28 mouse cellular contexts compared by ENCODE assay signal in the genomic region with DNA sequence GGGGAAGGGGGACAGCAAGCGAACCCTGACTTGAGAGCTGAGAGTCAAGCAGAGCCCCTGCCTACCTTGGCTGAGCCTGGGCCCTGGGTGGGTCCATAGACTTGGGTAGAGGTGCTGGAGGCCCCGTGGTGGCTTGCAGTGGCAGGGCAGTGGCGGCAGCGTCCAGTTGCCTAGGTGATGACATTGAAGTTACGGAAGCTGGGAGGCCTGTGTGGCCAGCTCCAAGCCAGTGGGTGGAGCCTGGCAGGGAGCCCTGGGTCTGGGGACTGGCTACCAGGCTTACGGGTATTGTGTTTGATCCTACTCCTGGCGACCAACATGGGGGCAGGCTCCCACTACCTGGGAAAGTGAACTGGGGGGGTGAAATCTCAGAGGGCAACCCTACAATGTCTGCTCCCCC. TPM values are rescaled to one million over a fixed set of nuclear protein-coding genes. Genes with fewer than 3 reads are reported as not detected.
DNase-seq lines count a peak whose midpoint lies in the region; ATAC-seq and TF ChIP-seq lines count a peak whose summit lies in the region.
"Had no signal": no experiment of that assay in that cellular context is flagged by ENCODE, and none has a peak within 500 bp of the region (broad histone marks: within the 10 kb centered on the region; RNA-seq: fewer than 3 reads in every experiment).

No protein-coding gene starts in this region.

- no peak overlapping the region for H3K27ac ChIP-seq in lung, postnatal 0 days (ENCODE audit: low read length)
- H3K27ac ChIP-seq in stomach, postnatal 0 days (replicated peaks), result no peak overlapping the region
- H3K27ac ChIP-seq in layer of hippocampus, adult 2 months, result no peak overlapping the region
- H3K27ac ChIP-seq: embryonic facial prominence, embryonic 15.5 days; gastrocnemius, adult 2 months; hindbrain, embryonic 15.5 days; limb, embryonic 12.5 days; lung, embryonic 15.5 days; macrophage had no signal

- no peak overlapping the region for H3K9ac ChIP-seq in lung, postnatal 0 days (replicated peaks; ENCODE audit: low read depth)
- H3K9ac ChIP-seq in stomach, postnatal 0 days (ENCODE audit: low read length), result no peak overlapping the region
- H3K9ac ChIP-seq: embryonic facial prominence, embryonic 15.5 days; hindbrain, embryonic 15.5 days; limb, embryonic 12.5 days; lung, embryonic 15.5 days had no signal

- H3K4me3 ChIP-seq in lung, postnatal 0 days (ENCODE audit: low read depth, low read length), result no peak overlapping the region
- no peak overlapping the region for H3K4me3 ChIP-seq in lung, adult 2 months (replicated peaks; ENCODE audit: extremely low read depth, low read depth, low read length)
- no peak overlapping the region for H3K4me3 ChIP-seq in stomach, postnatal 0 days (ENCODE audit: low read depth, low read length)
- H3K4me3 ChIP-seq in layer of hippocampus, adult 2 months, result no peak overlapping the region
- H3K4me3 ChIP-seq: embryonic facial prominence, embryonic 15.5 days; gastrocnemius, adult 2 months; hindbrain, embryonic 15.5 days; limb, embryonic 12.5 days; lung, embryonic 15.5 days; myocyte had no signal

- WGBS in lung, postnatal 0 days, result 40% methylated on average over 7 of the region's 7 CpGs
- WGBS in lung, adult 2 months, result 46% methylated on average over 7 of the region's 7 CpGs
- WGBS in stomach, postnatal 0 days, result 55% methylated on average over 7 of the region's 7 CpGs

- no peak for TF ChIP-seq POLR2A in lung, adult 2 months (IDR thresholded peaks at IDR 0.05; ENCODE audit: borderline replicate concordance, extremely low read depth, low read depth, low read length)

- H3K4me2 ChIP-seq in lung, postnatal 0 days (replicated peaks; ENCODE audit: low read depth, low read length), result no peak overlapping the region
- no peak overlapping the region for H3K4me2 ChIP-seq in stomach, postnatal 0 days (replicated peaks; ENCODE audit: low read depth)
- H3K4me2 ChIP-seq: embryonic facial prominence, embryonic 15.5 days; hindbrain, embryonic 15.5 days; limb, embryonic 12.5 days; liver, embryonic 11.5 days; lung, embryonic 15.5 days had no signal

- H3K4me1 ChIP-seq in lung, postnatal 0 days (ENCODE audit: insufficient read depth, low read depth, low read length), result no peaks in the 10 kb centered on the region
- no peaks in the 10 kb centered on the region for H3K4me1 ChIP-seq in lung, adult 2 months (ENCODE audit: control insufficient read depth, insufficient read depth, low read length)
- no peaks in the 10 kb centered on the region for H3K4me1 ChIP-seq in stomach, postnatal 0 days (replicated peaks; ENCODE audit: control insufficient read depth, insufficient read depth)
- H3K4me1 ChIP-seq: embryonic facial prominence, embryonic 15.5 days; hindbrain, embryonic 15.5 days; limb, embryonic 12.5 days had no signal

- peak; percentile 6 for DNase-seq in kidney, adult 9 months
- no peak for DNase-seq in kidney, adult 18-20 months
- DNase-seq in lung, postnatal 0 days (ENCODE audit: low spot score), result no peak
- DNase-seq in lung, adult 2 months, result no peak
- peak; percentile 59 for DNase-seq in adrenal gland, postnatal 10 days
- peak; percentile 54 for DNase-seq in stomach, postnatal 0 days (ENCODE audit: low spot score)
- DNase-seq in layer of hippocampus, adult 2 months (ENCODE audit: low spot score in 2 of 2), result no peak
- DNase-seq: B cell, adult 2 months; cerebellum, adult 8-10 months; gastrocnemius, adult 2 months; heart, postnatal 4 days; thymus, postnatal 25 days had no signal

- ATAC-seq in lung, postnatal 0 days, result 0 out of 2 replicates have a peak, but pooled peaks have one; percentile 26
- no peak for ATAC-seq in stomach, postnatal 0 days (ENCODE audit: low FRiP score, low TSS enrichment)
- ATAC-seq: activated CD4-positive, CD25-positive, alpha-beta regulatory T cell, adult 4 months; forebrain, embryonic 14.5 days; intestine, embryonic 16.5 days; midbrain, embryonic 16.5 days had no signal

- TF ChIP-seq EP300 in lung, postnatal 0 days (IDR thresholded peaks at IDR 0.05), result no peak
- TF ChIP-seq EP300 in stomach, postnatal 0 days (optimal IDR thresholded peaks at IDR 0.05), result no peak

- no peak for TF ChIP-seq CTCF in lung, postnatal 0 days (IDR thresholded peaks at IDR 0.05)
- TF ChIP-seq CTCF in lung, adult 2 months (IDR thresholded peaks at IDR 0.05; ENCODE audit: insufficient read depth, low read length), result no peak
- TF ChIP-seq CTCF in stomach, postnatal 0 days (IDR thresholded peaks at IDR 0.05; ENCODE audit: low read depth), result no peak
- TF ChIP-seq CTCF in layer of hippocampus, adult 2 months (conservative IDR thresholded peaks at IDR 0.05), result no peak

- no peaks in the 10 kb centered on the region for H3K9me3 ChIP-seq in lung, postnatal 0 days (ENCODE audit: low read length)
- no peaks in the 10 kb centered on the region for H3K9me3 ChIP-seq in stomach, postnatal 0 days (ENCODE audit: control insufficient read depth, low read length)
- H3K9me3 ChIP-seq: embryonic facial prominence, embryonic 15.5 days; hindbrain, embryonic 15.5 days; limb, embryonic 12.5 days; lung, embryonic 15.5 days had no signal

- H3K36me3 ChIP-seq in lung, postnatal 0 days (ENCODE audit: insufficient read depth, low read length), result no peaks in the 10 kb centered on the region
- no peaks in the 10 kb centered on the region for H3K36me3 ChIP-seq in stomach, postnatal 0 days (ENCODE audit: control insufficient read depth, insufficient read depth, low read length)
- H3K36me3 ChIP-seq: embryonic facial prominence, embryonic 15.5 days; G1E; hindbrain, embryonic 15.5 days; limb, embryonic 12.5 days; lung, embryonic 15.5 days had no signal

- no peaks in the 10 kb centered on the region for H3K27me3 ChIP-seq in lung, postnatal 0 days (replicated peaks; ENCODE audit: insufficient read depth, low read length)
- no peaks in the 10 kb centered on the region for H3K27me3 ChIP-seq in stomach, postnatal 0 days (ENCODE audit: control insufficient read depth, insufficient read depth, low read length)
- H3K27me3 ChIP-seq: CH12.LX; embryonic facial prominence, embryonic 15.5 days; hindbrain, embryonic 15.5 days; lung, embryonic 15.5 days had no signal

RNA-seq across cellular contexts. Expression of a gene that starts 23.6 kb away (rescaled TPM):
- 1.8 and 2.6 TPM in 2 replicates for polyA plus RNA-seq in lung, postnatal 0 days (2015; fragmentation: Nextera tagmentation; extraction: Ambion mirVana)
- 9.9 and 10.0 TPM in 2 replicates for polyA plus RNA-seq in lung, adult 2 months (2012; rRNA removed)
- total RNA-seq in adrenal gland, postnatal 10 days (2021), result under 1 TPM in 1 of 2 experiments, not detected in 1; 0.15 TPM
- 1.0 and 1.3 TPM in 2 replicates for polyA plus RNA-seq in stomach, postnatal 0 days (2015; fragmentation: Nextera tagmentation; extraction: Ambion mirVana)
- 1 to 10 TPM; 3.3 to 3.6 TPM for total RNA-seq in layer of hippocampus, adult 2 months (2021)
- total RNA-seq: common myeloid progenitor, adult 5-6 weeks; gastrocnemius, adult 2 months; heart, adult 8-10 months; heart, postnatal 4 days had no signal
- polyA plus RNA-seq: activated CD4-positive, CD25-positive, alpha-beta regulatory T cell, adult 4 months; G1E; macrophage; myocyte; neural tube, embryonic 14.5 days had no signal

RNA-seq across cellular contexts. Expression of a gene that starts 25.8 kb away (rescaled TPM):
- 19.8 and 21.6 TPM in 2 replicates for polyA plus RNA-seq in lung, postnatal 0 days (2015; fragmentation: Nextera tagmentation; extraction: Ambion mirVana)
- 20.2 and 20.3 TPM in 2 replicates for polyA plus RNA-seq in lung, adult 2 months (2012; rRNA removed)
- 10 to 100 TPM; 15.2 to 19.1 TPM for total RNA-seq in adrenal gland, postnatal 10 days (2021)
- polyA plus RNA-seq in stomach, postnatal 0 days (2015; fragmentation: Nextera tagmentation; extraction: Ambion mirVana), result 17.3 and 19.9 TPM in 2 replicates
- 10 to 100 TPM; 32.4 to 33.3 TPM for total RNA-seq in layer of hippocampus, adult 2 months (2021)

RNA-seq across cellular contexts. Expression of a gene that starts 44.0 kb away (rescaled TPM):
- polyA plus RNA-seq in lung, postnatal 0 days (2015; fragmentation: Nextera tagmentation; extraction: Ambion mirVana), result 249 and 268 TPM in 2 replicates
- polyA plus RNA-seq in lung, adult 2 months (2012; rRNA removed), result 223 and 276 TPM in 2 replicates
- total RNA-seq in adrenal gland, postnatal 10 days (2021), result 100 to 1,000 TPM; 111 to 120 TPM
- polyA plus RNA-seq in stomach, postnatal 0 days (2015; fragmentation: Nextera tagmentation; extraction: Ambion mirVana), result 165 and 170 TPM in 2 replicates
- 100 to 1,000 TPM; 171 to 177 TPM for total RNA-seq in layer of hippocampus, adult 2 months (2021)

RNA-seq across cellular contexts. Expression of a gene that starts 54.1 kb away (rescaled TPM):
- 24.1 and 25.5 TPM in 2 replicates for polyA plus RNA-seq in lung, postnatal 0 days (2015; fragmentation: Nextera tagmentation; extraction: Ambion mirVana)
- polyA plus RNA-seq in lung, adult 2 months (2012; rRNA removed), result 68.6 and 83.1 TPM in 2 replicates
- total RNA-seq in adrenal gland, postnatal 10 days (2021), result 10 to 100 TPM in 1 of 2 experiments, 1 to 10 TPM in 1; 9.5 to 10.3 TPM
- 10.2 and 10.8 TPM in 2 replicates for polyA plus RNA-seq in stomach, postnatal 0 days (2015; fragmentation: Nextera tagmentation; extraction: Ambion mirVana)
- total RNA-seq in layer of hippocampus, adult 2 months (2021), result 1 to 10 TPM; 3.9 to 5.5 TPM
- total RNA-seq: CH12.LX; common myeloid progenitor, adult 5-6 weeks had no signal
- polyA plus RNA-seq: activated CD4-positive, CD25-positive, alpha-beta regulatory T cell, adult 4 months; macrophage; myocyte had no signal

Comparison
In these comparisons a context has a peak if more than half of its experiments do, and no peak if none do; other contexts are left out.
1. DNase-seq: peak in kidney, adult 9 months (single experiment), adrenal gland, postnatal 10 days (single experiment) and stomach, postnatal 0 days (single experiment); none in kidney, adult 18-20 months (single experiment), lung, postnatal 0 days (single experiment), lung, adult 2 months (single experiment) and layer of hippocampus, adult 2 months (0 of 2).